Mouse (Mus musculus): ENCODE measurements around the gene Ccdc60.
A peak's percentile ranks its signal among the peaks of the same experiment; 100 is the strongest.

The Ccdc60 gene

DNA sequence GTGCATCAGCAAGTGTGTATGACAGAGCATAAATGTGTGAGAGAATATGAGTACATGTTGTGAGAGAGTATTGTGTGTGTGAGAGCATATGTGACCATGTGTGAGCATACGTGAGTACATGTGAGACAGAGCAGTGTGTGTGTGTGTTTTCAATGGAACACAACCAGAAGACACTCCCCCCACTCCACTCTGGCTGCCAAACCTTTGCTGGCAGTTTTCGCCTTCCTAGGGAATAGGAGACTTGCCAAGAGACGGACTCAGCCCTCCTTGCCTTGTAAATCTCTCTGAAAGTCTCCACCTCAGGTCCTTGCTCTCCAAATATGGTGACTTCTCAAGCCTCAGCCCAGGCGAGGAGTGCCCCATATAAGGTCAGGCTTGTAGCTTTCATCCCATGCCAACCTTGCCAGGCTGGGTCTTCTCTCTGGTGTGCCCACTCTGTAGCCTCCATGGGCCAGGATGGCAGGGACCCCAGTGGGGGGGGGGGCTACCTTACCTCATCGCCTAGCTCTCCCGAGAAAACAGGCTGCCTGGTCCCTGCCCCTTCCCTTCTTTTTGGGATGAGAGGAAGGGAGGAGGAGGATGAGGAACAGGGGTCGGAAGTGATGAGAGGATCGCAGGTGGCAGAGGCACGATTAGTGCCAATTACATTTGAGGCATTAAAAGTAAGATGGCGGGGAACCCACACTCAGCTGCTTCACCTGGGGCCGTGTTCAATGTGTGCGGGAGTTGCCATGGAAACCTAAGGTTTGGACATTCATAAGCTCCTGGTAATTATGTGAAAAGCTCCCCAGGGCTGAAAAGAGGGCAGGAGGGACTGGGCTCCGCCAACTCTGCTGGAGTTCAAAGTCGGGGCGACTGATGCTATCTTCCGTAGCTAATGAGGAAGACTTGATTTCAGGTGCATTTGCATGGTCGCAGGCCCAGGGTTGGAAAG is 19.3 kb downstream of the Ccdc60 start:
- no peak for DNase-seq

DNA sequence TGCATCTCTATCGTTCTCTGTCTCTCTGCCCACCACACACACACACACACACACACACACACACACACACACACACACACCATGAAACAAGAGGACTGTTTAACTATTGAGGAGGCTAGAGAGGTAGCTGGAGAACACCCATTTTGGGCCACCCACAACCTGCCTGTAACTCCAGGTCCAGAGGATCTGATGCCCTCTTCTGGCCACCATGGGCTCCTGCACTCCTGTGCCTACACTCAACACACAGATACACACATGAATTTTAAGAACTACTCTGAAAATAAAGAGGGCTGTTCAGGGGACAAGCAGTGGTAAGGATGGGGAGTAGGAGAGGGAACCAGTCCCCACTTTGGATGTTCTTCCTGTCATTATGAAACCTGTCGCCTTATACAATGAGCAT is 26.1 kb downstream of the Ccdc60 start:
- no peak for DNase-seq

DNA sequence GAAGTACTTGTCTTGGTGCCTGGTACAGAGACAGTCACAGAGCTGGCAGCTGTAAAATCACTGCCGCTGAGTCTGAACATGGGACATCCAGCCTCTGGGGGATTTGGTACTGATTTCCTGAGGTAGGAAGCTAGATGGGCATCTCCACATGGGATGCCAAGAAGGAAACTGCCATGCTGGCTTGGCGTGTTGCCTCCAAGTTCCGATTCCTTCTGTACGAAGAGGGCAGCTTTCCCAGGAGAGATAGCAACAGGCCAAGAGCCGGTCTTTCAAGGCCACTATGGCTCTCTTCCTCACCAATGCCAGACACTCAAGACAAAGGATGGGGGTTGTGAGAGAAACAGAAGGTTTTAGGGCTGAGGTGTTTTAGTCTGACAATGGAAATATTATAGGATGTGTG is 26.8 kb downstream of the Ccdc60 start:
- no peak for DNase-seq

DNA sequence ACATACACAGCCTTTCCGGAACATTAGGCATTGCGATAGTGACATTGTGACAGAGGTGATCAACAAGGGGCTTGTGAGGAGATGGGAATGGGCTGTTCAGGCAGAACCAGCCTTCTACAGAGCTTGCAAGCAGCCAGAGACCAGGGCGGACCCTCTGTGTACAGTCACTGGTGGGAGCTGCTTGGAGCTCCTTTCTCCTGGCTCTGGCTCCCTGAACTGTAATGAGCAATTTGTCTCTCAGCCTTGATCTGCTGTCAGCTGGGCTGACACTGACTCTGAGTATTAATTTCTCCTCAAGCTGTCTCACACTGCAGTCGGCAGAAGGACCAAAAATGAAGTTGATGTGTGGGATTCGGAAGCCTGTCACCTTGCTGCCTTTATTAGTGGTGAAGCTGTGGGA is 28.4 kb downstream of the Ccdc60 start:
- no peak for DNase-seq

DNA sequence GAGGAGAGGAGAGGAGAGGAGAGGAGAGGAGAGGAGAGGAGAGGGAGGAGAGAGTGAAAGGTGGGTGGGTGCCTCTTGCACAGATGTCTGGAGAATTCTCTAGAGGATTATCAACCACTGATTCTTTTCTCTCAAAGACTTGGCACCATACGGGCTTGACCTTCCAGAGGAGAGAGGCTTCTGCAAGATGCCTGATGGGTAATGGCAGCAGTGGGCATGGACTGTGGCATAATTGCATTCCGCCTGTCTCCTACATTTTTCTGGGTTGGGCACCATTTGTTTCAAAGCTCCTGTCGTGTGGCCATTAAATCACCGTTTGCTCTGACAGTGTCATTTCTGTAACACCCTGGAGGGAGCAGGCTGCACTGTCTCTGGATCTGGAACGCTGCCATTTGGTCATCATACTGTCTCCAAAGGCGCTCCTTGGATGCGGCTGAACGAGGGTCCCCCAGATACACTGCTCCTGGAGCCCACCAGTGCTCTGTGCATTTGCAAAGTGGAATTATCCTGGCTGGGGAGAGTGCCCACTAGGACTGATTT is 30.4 kb downstream of the Ccdc60 start:
- no peak for DNase-seq

DNA sequence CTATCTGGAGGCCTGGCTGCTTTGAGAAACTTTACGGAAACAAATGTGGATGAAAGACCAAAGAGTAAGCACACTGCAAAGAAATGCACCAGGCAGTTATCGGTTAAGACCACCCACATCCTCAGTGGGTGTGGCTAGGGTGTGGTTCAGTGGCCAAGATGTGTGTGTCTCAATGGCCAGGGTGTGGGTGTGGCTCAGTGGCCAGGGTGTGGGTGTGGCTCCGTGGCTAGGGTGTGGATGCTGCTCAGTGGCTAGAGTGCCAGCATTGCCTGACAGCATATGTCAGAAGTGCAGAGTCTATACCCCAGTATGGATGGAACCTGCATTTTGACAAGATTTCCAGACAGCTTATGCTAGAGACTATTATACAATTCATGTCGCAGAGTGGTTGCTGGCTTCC is 34.9 kb downstream of the Ccdc60 start:
- DNase-seq, result no peak

DNA sequence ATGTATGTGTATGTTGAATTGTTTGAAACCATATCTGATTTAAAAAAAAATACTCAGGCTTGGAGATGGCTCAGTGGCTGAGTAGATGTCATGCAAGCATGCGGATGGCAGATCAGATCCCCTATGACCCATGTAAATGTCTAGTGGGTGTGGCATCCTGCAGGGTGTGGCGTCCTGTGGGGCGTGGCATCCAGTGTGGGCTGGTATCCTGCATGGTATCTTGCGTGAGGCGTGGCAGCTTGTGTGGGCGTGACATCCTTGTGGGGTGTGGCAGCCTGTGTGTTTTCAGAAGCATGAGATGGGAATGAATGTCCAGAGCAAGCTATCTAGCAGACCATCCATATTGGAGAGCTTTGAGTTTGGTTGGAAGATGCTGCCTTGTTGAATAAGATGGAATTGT is 36.6 kb downstream of the Ccdc60 start:
- DNase-seq, result no peak

DNA sequence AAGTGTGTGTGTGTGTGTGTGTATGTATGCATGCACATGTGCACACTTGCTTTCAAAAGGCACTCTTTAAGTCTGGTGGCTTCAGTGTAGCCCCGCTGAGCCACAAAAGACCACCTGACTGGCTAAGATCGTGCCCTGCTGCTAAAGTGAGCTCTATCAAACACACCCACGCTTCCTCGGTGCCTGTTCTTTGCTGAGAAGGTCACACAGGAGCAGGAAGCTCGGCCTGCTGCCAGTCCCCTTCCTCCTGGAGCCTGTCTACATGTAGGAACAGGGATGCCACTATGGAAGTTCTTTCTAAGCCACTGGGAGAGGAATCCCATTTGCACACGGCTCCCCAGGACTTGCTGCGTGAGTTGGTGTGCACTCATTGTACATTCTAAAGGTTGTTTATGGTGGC is 42.1 kb downstream of the Ccdc60 start:
- peak; percentile 92 for DNase-seq

DNA sequence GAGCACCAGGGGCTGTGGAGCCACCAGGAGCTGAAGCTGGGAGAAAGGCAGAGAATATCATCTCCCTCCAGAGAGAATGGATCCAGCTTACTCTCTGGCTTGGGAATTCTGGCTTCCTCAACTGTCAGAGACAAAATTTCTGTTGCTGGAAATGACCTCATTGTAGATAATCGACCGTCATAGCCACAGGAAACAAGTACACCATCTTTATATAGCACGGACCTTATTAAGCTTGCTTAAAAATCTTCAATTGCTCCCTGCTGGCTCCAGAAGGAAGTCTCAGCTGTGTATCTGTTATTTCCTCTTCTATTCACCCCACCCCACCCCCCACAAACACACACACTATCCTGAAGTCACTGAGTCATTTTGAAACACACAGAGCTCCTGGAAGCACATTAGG is 44.3 kb downstream of the Ccdc60 start:
- DNase-seq, result no peak

DNA sequence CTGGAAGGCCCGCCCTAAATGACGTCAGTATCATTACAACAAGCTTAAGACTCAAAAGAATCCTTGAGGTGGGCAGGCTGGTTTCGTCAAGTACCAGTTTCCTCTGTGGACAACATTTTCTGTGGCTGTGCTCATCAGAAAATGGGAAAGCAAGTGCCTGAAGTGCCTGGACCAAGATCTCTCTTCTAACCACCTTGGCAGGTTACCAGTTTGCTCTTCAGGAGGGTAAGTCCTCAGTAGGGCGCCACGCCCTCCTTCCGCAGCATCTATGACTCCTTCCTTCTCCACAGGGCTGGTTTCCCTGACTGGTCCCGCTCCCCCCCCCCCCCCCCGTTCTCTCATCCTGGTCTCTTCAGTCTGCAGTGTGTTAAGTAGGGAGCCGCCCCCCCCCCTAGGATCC is 45.2 kb downstream of the Ccdc60 start:
- no peak for DNase-seq

DNA sequence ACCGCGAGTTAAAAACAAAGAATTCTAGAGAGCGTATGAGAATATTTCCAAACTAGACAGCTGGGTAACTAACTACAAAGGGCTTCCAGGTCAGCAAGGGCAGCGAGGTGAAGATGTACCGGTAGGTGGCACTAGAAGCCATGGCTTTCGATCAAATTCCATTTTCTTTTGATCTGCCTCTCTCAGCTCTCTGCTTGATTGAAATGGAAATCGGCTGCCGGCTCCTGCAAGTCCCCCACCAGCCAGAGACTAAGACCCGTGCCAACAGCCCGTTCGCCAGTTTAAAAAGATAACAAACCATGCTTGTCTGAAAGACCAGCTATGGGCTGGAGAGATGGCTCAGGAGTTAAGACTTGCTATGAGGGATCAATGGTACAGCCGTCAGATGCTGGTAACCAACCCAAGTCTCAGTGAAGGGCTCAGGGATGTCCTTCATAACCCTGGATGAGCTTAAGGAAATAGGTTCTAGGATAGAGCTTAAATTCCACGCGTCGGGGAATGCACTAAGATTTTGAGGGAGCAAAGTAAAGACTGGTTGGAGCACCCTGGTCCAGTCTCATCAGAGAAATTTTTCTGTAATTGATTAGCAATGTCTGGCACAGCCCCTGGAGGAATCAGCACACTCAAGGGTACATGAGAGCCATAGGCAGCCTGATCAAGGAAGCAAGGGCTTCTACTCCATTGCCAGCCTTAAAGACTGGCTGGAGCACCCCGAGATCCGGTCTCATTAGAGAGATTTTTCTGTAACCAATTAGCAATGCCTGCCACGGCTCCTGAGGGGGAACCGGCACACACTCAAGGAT is 56.7 kb downstream of the Ccdc60 start:
- DNase-seq, result no peak

DNA sequence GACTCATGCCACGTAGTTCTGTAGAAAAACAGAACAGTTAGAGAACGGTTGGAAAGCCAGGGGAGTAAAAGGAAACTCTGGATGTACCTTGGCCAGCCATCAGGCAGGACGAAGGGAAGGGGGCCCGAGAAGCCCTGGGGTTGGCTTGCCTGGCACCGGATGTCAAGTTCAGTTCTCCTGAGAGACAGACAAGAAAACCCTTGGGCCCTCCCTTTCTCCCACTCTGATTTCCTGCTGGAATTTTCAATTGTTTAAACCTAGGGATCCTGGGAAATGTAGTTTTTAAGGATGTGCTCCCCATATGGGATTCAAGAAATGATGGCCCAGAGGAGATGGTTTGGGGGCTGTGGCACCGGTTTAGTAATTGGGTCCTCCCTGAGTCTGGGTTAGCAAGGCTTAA is 60.4 kb downstream of the Ccdc60 start:
- DNase-seq, result no peak

DNA sequence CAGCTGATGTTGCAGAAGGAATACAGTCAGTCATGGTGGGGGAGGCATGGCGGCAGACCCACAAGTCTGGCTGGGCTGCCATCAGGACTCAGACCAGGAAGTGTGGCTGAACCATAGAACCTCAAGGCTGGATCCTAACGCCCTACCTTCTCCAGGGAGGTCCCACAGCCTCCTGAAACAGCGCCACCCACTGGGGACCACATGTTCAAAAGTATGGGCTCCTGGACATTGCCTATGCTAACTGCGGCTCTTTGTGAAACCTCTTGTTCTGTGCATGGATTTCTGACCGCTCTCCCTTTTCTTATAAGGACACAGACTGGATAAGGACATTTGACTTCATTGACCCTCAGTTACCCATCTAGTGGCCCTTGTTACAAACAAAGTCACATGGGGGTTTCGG is 64.8 kb downstream of the Ccdc60 start:
- DNase-seq, result no peak

DNA sequence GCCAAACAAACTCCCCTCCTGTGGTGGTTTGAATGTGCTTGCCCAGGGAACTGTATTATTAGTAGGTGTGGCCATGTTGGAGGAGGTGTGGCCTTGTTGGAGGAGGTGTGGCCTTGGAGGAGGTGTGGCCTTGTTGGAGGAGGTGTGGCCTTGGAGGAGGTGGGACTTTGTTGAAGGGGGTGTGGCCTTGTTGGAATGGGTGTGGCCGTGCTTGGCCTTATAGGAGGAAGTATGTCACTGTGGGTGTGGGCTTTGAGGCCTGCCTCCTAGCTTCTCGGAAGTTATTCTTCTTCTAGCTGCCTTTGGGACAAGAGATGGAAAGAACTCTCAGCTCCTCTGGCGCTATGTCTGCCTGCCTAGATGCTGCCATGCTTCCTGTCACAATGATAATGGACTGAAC is 66.9 kb downstream of the Ccdc60 start:
- DNase-seq, result no peak

DNA sequence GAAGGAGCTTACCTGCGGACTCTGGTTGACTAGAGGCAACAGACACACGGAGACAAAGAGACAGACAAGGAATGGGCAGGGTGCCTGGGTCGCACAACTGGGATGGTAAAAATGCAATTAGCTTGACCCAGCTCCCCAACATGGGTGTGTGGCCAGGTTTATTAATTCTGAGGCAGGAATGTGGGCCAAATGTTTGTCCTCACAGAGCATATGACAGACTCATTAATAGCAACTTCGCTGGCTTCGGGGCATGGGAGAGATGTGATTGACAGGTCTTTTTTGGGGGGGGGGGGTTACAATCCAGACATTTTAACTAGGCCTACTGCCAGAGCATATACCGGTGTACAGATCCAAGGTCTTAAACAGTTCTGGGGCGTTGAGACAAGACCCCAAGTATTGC is 69.5 kb downstream of the Ccdc60 start:
- no peak for DNase-seq

DNA sequence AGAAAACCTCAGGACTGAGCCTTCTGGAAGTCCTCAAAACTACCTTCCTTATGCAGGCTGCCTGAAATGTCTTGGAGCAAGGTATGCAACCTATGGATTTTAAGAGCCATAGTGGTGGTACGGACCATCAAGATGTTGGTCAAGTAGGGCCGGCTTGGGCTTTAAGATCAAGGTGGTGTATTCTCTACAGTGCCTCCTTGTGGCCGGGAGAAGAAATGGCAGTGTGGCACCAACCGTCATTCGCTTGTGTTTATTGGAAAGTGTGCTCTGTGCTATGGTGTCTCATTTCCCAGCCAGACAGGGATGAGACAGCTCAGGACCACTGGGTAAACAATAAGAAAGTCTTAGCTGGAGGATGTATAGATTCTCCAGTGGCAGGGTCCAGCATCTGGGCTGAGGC is 76.1 kb downstream of the Ccdc60 start:
- DNase-seq, result no peak

DNA sequence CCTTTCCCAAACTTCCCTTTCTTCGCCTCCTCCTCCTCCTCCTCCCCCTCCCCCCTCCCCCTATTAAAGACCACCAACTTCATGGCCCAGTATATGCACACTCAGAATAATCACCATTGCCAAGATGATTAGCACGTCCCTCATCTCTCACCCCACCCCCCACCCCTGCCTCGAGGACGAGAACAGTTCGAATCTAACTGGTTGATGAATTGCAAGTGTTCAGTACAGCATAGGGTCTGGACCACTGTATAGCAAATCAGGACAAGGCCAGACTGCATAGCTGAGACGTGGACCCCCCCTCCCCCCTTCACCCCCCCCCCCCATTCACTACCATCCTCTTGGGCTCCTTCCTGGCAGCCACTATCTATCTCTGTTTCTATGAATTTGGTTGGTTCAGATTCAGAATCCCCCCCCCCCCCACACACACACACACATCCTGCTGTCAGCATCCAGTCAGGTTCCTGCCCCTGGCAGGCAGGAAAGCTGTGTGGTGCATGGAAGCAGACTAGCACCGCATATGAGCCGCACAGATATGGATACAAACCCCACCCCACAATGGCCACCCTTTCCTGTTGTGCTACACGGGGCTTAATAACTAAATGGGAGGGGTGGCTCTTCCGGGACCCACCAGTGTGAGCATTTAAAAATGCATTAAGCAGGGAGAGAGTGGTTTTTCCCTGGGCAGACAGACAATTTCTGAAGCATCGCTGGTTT is 79.2 kb downstream of the Ccdc60 start:
- no peak for DNase-seq

DNA sequence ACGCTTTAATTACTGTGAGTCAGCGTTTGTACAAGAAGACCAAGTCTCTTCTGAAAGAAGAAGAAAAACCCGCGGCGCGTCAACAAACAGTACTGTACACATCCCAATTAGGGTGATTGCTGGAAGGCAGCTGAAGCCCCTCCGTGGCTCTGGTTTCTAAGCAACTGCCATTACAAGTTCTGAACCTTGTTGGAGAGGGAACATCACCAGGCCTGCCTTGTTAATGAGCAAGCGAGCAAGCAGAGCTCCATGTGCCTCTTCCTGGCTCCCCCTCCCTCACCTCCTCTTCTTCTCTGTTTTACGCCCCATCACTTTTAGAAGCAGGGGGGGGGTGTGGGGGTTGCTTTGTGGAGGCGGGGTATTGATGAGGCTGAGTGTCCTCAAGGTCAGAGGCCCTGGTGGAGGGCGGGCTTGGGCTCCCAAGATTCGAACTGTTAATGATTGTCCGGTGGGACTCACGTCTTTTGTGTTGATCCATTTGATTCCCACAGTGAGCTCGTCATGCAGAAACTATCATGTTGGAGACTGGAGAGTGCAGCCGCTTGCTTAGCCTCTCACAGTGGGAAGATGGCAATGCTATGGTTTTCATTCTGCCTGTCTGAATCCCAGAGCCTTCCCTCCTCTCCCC is 79.9 kb downstream of the Ccdc60 start:
- DNase-seq, result no peak

DNA sequence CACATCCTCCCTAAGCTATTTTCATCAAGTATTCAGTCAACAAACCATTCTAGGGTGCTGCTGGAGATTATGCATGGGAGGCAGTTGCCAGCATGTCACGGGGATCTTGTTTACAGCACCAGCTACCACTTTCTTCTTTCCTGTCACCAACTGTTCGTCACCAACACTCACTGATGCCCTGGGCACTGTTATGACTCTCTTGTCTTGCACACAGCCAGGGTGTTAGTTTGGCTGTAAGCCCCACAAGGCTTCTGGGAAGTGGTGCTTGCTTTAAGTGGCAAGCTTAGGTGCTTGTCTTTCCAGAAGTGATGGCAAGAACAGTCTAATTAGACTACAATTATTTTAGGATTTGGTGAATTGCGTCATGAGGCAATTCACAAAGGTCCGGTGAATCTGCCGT is 86.1 kb downstream of the Ccdc60 start:
- DNase-seq, result peak; percentile 90

DNA sequence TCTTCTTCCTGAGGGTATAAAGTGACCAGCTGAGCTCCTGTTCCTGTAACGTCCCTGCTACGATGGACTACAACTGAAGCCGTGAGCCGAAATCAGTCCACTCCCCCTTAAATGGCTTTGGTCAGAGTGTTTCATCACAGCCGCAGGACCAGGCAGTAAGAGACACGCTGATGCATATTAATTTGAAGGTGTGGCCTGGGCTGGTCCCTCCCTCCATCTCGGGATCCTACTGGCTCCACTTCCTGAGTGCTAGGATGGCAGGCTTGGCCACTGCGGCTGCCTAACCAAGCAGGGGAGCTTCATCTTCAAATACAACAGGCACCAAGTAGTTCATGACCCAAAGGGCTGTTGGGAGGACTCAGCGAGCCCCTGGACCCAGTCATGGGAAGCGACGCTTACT is 94.3 kb downstream of the Ccdc60 start:
- DNase-seq, result no peak

DNA sequence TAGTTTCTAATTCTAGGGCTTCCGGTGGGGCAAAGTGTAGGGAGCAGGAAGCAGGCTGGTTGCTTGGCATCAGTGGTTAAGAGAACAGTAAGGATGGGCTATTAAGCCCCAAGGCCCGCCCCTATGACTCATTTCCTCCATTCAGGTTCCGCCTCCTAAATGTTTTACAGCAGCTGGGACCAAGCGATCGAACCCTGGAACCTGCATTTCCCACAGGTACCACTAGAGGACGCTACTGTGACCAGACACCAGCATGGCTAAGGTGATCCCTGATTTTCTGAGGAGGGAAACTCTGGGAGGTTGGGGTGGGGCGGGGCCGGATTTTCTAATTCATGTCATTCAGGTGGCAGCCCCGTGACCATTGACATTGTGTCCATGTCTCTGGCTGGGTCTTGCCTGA is 96.1 kb downstream of the Ccdc60 start:
- DNase-seq, result no peak

DNA sequence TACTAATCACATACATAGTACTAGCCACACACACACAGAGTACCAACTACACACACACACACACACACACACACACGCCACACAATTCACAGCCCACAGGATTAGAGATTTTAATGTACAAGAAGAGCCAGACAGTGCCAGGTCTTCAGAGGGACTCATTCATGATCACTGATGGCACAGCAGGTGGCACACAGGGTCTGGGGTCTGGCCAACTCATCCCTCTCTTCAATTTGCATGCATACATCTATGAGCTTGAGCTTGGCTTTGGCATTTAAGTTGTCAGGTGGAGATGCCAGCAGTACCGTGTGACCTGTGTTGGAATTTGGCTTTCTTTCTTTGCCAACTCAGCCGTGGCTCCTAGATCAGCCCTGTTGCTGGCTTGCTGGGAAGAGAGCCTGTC is 97.2 kb downstream of the Ccdc60 start:
- no peak for DNase-seq

DNA sequence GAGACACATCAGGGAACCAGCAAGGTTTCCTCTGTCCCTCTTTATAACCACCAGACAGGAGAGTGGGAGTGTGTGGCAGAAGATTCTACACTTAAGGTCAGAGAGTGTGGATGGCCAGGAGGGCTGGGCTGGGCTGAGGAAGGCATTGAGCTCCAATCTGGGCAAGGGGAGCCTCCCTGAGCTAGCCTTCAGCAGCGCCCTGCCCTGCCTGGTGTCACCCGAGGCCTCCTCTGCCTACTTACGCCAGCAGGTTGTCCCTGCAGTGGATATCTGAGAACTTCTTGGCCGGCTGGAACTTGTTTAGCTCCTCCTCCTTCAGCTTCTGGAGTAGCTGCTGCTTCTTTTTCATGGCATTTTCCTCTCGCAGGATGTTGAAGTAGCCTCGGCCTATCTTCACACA is 99.0 kb downstream of the Ccdc60 start:
- no peak for DNase-seq

All from heart, adult 11 months (tissue).